ENCODE assay signal across 10 mouse cellular contexts in genomic region chr9:66304320-66305090, GRCm38 (mm10). TPM values are rescaled to one million over a fixed set of nuclear protein-coding genes. Genes with fewer than 3 reads are reported as not detected.
DNase-seq lines count a peak whose midpoint lies in the region; ATAC-seq and TF ChIP-seq lines count a peak whose summit lies in the region.
"Had no signal": no experiment of that assay in that cellular context is flagged by ENCODE, and none has a peak within 500 bp of the region (broad histone marks: within the 10 kb centered on the region; RNA-seq: fewer than 3 reads in every experiment).

No protein-coding gene starts in this region.

- H3K9me3 ChIP-seq in heart, embryonic 16.5 days (replicated peaks; ENCODE audit: control insufficient read depth, low read length), result no peaks in the 10 kb centered on the region
- no peaks in the 10 kb centered on the region for H3K9me3 ChIP-seq in midbrain, embryonic 14.5 days (ENCODE audit: control insufficient read depth, low read length)
- H3K9me3 ChIP-seq in midbrain, embryonic 16.5 days (replicated peaks; ENCODE audit: control insufficient read depth, low read length, poor library complexity, severe bottlenecking), result no peaks in the 10 kb centered on the region
- H3K9me3 ChIP-seq: G1E had no signal

- H3K4me3 ChIP-seq in heart, embryonic 16.5 days (ENCODE audit: low read length), result no peak overlapping the region
- H3K4me3 ChIP-seq in midbrain, embryonic 14.5 days (replicated peaks; ENCODE audit: low read depth, low read length), result no peak overlapping the region
- no peak overlapping the region for H3K4me3 ChIP-seq in midbrain, embryonic 16.5 days (ENCODE audit: low read depth, low read length)
- no peak overlapping the region for H3K4me3 ChIP-seq in olfactory bulb, adult 2 months (ENCODE audit: insufficient read depth, low read depth, low read length)

- H3K4me2 ChIP-seq in heart, embryonic 16.5 days (ENCODE audit: low read depth, low read length), result peak overlapping the region; percentile 58; the same call in 1 of the 2 replicates
- 0 out of 2 replicates have a peak overlapping the region, but pooled peaks have one; percentile 37 for H3K4me2 ChIP-seq in midbrain, embryonic 14.5 days (ENCODE audit: low read length)
- no peak overlapping the region; the same call in 1 of the 2 replicates for H3K4me2 ChIP-seq in midbrain, embryonic 16.5 days (ENCODE audit: low read length)

- no peaks in the 10 kb centered on the region for H3K4me1 ChIP-seq in heart, embryonic 16.5 days (ENCODE audit: control insufficient read depth, insufficient read depth, low read length)
- no peaks in the 10 kb centered on the region; the same call in 1 of the 2 replicates for H3K4me1 ChIP-seq in midbrain, embryonic 14.5 days (ENCODE audit: control insufficient read depth, insufficient read depth, low read length)
- peaks cover 9% of the 10 kb centered on the region for H3K4me1 ChIP-seq in midbrain, embryonic 16.5 days (ENCODE audit: control insufficient read depth, insufficient read depth, low read length)
- peaks cover 10% of the 10 kb centered on the region for H3K4me1 ChIP-seq in olfactory bulb, adult 2 months (ENCODE audit: control insufficient read depth, insufficient read depth, low read length)

- no peaks in the 10 kb centered on the region for H3K36me3 ChIP-seq in heart, embryonic 16.5 days (ENCODE audit: control insufficient read depth, insufficient read depth)
- no peaks in the 10 kb centered on the region for H3K36me3 ChIP-seq in midbrain, embryonic 14.5 days (ENCODE audit: control insufficient read depth, insufficient read depth, low read length)
- H3K36me3 ChIP-seq in midbrain, embryonic 16.5 days (ENCODE audit: control insufficient read depth, insufficient read depth, low read length), result no peaks in the 10 kb centered on the region
- H3K36me3 ChIP-seq: G1E had no signal

- H3K27me3 ChIP-seq in heart, embryonic 16.5 days (ENCODE audit: control insufficient read depth, insufficient read depth, low read length), result no peaks in the 10 kb centered on the region
- H3K27me3 ChIP-seq in midbrain, embryonic 14.5 days (ENCODE audit: control insufficient read depth, insufficient read depth, low read length), result no peaks in the 10 kb centered on the region
- no peaks in the 10 kb centered on the region for H3K27me3 ChIP-seq in midbrain, embryonic 16.5 days (ENCODE audit: control insufficient read depth, insufficient read depth, low read depth, low read length)

- H3K27ac ChIP-seq in heart, embryonic 16.5 days (ENCODE audit: low read length), result no peak overlapping the region
- H3K27ac ChIP-seq in midbrain, embryonic 14.5 days (replicated peaks; ENCODE audit: low read depth, low read length), result no peak overlapping the region
- H3K27ac ChIP-seq in midbrain, embryonic 16.5 days (ENCODE audit: low read length), result no peak overlapping the region; the same call in 1 of the 2 replicates
- peak overlapping the region; percentile 6; the same call in 1 of the 2 replicates for H3K27ac ChIP-seq in olfactory bulb, adult 2 months (ENCODE audit: insufficient read depth, low read depth, low read length)

- WGBS in heart, embryonic 16.5 days, result 85% methylated on average over 3 of the region's 3 CpGs
- WGBS in midbrain, embryonic 14.5 days, result 94% methylated on average over 3 of the region's 3 CpGs
- WGBS in midbrain, embryonic 16.5 days, result 85% methylated on average over 3 of the region's 3 CpGs
- WGBS in olfactory bulb, adult 2 months, result 88% methylated on average over 3 of the region's 3 CpGs

- no peak for TF ChIP-seq CTCF in olfactory bulb, adult 2 months (IDR thresholded peaks at IDR 0.05; ENCODE audit: insufficient read depth, low read depth, low read length)

- TF ChIP-seq POLR2A in olfactory bulb, adult 2 months (IDR thresholded peaks at IDR 0.05; ENCODE audit: insufficient read depth, low read depth, low read length), result no peak

- ATAC-seq in heart, embryonic 16.5 days (replicated peaks; ENCODE audit: extremely low read depth, insufficient read depth, low FRiP score), result no peak
- no peak for ATAC-seq in midbrain, embryonic 14.5 days (ENCODE audit: low FRiP score, low TSS enrichment)
- no peak for ATAC-seq in midbrain, embryonic 16.5 days

- H3K9ac ChIP-seq in heart, embryonic 16.5 days (ENCODE audit: low read length), result no peak overlapping the region
- H3K9ac ChIP-seq in midbrain, embryonic 14.5 days (replicated peaks; ENCODE audit: low read length), result no peak overlapping the region
- H3K9ac ChIP-seq in midbrain, embryonic 16.5 days (ENCODE audit: low read depth, low read length), result no peak overlapping the region

- DNase-seq in heart, adult 8-10 months (ENCODE audit: low spot score), result no peak
- DNase-seq in midbrain, embryonic 14.5 days, result no peak
- DNase-seq in induced T-regulatory cell, adult 2 months (ENCODE audit: low read depth), result peak; percentile 24
- no peak for DNase-seq in layer of hippocampus, adult 18-20 months (ENCODE audit: low spot score in 2 of 2)
- DNase-seq in urinary bladder, postnatal 25 days (ENCODE audit: low spot score), result no peak
- DNase-seq: heart, postnatal 4 days had no signal

RNA-seq across cellular contexts. Expression of gene Herc1, which starts 45.7 kb away (rescaled TPM):
- 16.3 and 17.0 TPM in 2 replicates for polyA plus RNA-seq in heart, embryonic 16.5 days (2015; fragmentation: Nextera tagmentation; extraction: Ambion mirVana)
- 10 to 100 TPM; 34.4 to 40.0 (median 35.8) TPM for total RNA-seq in heart, adult 8-10 months (2022)
- 48.3 and 64.1 TPM in 2 replicates for polyA plus RNA-seq in midbrain, embryonic 14.5 days (2014; fragmentation: Nextera tagmentation; extraction: Ambion mirVana)
- 46.8 and 53.2 TPM in 2 replicates for polyA plus RNA-seq in midbrain, embryonic 16.5 days (2015; fragmentation: Nextera tagmentation; extraction: Ambion mirVana)
- polyA plus RNA-seq in olfactory bulb, adult 2 months (2012; ENCODE audit: insufficient read depth, insufficient read length, low replicate concordance, missing spikeins), result 148 and 162 TPM in 2 replicates
- total RNA-seq in layer of hippocampus, adult 18-20 months (2021), result 100 to 1,000 TPM; 100 to 109 TPM
